Mouse (Mus musculus): Measurements from ENCODE around the gene Olfr517.

Olfr517 gene

DNA sequence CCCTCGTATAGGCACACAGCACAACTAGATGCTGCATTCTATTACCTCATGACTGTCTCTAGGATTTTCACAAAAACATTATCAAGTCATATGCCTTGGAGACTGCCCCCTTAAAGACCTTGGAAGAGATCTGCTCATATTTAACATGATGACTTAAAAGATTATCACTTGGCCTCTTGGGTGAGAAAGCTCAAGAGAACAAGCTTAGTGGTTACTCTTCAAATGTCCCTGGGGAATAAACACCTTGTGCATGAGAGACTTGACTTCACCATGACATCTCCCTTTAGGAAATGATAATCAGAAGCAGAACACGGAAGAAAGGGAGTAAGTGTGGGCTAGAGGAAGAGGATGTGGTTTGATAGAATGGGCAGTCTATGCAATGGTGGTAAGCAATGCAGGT, at the start of gene Olfr517:
TSS of gene Olfr517 (minus strand) at position 101 of the 400 bp plus-strand sequence.
- DNase-seq = no peak

DNA sequence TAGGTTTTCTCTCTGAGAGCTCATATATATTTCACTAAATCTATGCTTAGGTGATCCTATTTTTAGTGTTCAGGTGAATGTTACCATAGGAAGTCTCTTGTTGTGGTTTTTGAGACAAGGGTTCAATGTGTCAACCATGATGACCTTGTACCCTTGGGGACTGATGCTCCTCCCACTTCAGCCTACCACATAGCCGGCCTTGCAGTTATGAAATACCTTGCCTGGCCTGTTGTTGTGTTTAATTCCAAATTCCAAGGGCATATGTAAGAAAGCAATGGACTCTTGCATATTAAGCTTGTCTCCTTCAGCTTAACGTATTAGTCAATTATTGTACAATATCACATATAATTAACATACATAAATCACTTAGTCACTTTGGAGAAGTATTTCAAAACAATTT, 31.8 kb upstream of the Olfr517 start:
- DNase-seq = no peak

DNA sequence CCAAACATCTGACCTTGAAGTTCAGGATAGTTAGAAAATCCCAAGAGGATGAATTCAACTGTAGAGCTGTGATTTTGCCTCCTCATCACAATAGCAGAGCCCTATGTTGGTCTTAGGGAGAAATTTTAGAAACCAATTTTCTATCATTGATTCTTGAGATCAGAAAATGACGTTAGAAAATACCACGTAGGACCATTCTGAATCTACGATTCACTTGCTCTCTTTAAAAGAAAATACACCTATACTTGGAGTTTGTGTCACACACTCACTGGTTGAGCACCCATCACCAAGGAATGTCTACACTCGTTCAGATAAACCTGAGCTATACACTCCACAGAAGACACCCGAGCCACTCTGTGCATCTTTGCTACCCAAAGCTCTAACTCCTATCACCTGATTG, 22.1 kb upstream of the Olfr517 start, which contains the start of gene Olfr519:
TSS of gene Olfr519 (minus strand) at position 101 of the 400 bp plus-strand sequence.
- DNase-seq = no peak

DNA sequence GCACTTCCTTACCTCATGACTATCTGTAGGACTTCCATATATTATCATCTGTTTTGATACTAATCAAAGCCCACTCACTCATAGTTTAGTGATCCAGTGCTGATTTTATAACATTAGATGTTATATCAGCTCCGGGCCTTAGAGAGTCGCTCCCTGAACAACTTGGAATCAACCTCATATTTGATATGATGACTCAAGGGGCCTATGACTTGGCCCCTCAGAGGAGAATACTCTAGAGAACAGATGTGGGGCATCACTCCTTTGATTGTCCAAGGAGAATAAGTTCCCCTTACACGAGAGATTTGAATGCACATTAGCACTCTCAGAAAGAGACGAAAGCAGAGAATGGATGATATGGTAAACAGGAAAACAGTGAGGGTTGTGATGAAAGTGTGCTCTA, 12.7 kb upstream of the Olfr517 start, which contains the start of gene Olfr518:
TSS of gene Olfr518 (minus strand) at position 101 of the 400 bp plus-strand sequence.
- no peak for DNase-seq

DNA sequence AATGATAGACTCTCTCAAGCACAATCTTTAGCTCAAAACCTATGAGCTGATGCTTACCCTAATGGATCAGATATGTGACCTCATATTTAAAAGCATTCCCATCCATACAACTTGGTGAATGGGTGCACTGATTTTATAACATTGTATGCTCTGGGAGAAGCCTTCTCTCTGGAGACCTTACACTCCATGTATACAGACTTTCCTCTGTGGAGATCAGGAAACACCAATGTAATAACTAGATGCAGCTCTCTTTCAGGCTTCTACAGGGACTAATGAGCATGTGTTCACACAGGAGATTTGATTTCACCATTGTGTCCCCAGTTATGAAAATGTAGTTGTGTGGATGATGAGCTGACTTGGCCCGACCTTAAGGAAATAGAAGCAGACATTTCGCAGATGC, 21.8 kb downstream of the Olfr517 start, which contains the start of gene Olfr516:
TSS of gene Olfr516 (minus strand) at position 101 of the 400 bp plus-strand sequence.
- no peak for DNase-seq

DNA sequence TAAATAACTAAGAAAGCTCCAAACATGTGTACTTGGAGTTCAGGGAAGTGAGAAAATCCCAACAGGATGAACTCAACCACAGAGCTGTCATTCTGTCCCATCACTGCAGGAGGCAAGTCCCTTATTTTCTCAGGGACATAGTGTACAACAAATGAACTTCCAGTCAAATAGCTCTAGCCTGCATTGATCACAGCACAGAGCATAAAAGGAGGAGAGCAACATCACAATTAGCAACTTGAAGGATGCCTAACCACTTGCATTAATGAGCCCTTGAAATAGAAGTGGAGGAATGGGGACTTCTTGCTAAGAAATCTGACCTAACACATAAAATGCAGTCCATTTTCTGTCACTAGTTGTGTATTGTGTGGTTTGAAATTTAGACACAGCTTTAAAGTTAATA, 46.3 kb downstream of the Olfr517 start, which contains the start of gene Olfr514:
TSS of gene Olfr514 (minus strand) at position 101 of the 400 bp plus-strand sequence.
- DNase-seq = no peak
